Mouse (Mus musculus) neural tube, embryonic 13.5 days (tissue): Measurements from ENCODE around the gene Akp3. TPM values are rescaled to one million over a fixed set of nuclear protein-coding genes. Genes with fewer than 3 reads are reported as not detected.

Source experiments
- polyA plus RNA-seq: library from polyadenylated mRNA; unstranded; fragments of >200 nt; fragmentation: Nextera tagmentation; extraction: Ambion mirVana; gene quantifications from 2 replicates; pipeline ENCODE4 v1.2.1, GENCODE M21; 2015

Akp3 gene
- polyA plus RNA-seq, 1 experiment from 2014 or later: not detected

Other genes with a start within 250 kb of the Akp3 start
- not detected in 2 replicates for gene Alppl2, start 35.0 kb upstream of the Akp3 start, polyA plus RNA-seq
- not detected in 2 replicates for gene Alpi, start 23.4 kb upstream of the Akp3 start, polyA plus RNA-seq
- gene Ecel1, start 31.5 kb downstream of the Akp3 start, polyA plus RNA-seq: 62.4 and 73.8 TPM in 2 replicates
- gene Prss56, start 58.3 kb downstream of the Akp3 start, polyA plus RNA-seq: 6.6 and 7.1 TPM in 2 replicates
- 0.31 and 0.62 TPM in 2 replicates for gene Chrnd, start 65.6 kb downstream of the Akp3 start, polyA plus RNA-seq
- 0.57 and 1.7 TPM in 2 replicates for gene Chrng, start 79.7 kb downstream of the Akp3 start, polyA plus RNA-seq
- 108 and 115 TPM in 2 replicates for gene Eif4e2, start 88.9 kb downstream of the Akp3 start, polyA plus RNA-seq
- 1.2 and 1.9 TPM in 2 replicates for gene Efhd1, start 139.4 kb downstream of the Akp3 start, polyA plus RNA-seq
- 69.4 and 73.3 TPM in 2 replicates for gene Gigyf2, start 202.0 kb downstream of the Akp3 start, polyA plus RNA-seq